Mouse (Mus musculus) layer of hippocampus, adult 11-12 months (tissue): ENCODE results near the gene Rad9a.

Experiments
- DNase-seq: peaks from one replicate; pipeline ENCODE4 v3.0.0; 2022; ENCODE audit warnings: low spot score

Gene Rad9a

GRCm38 (mm10) chr19:4145936-4146335 is 55.5 kb downstream of the Rad9a start:
- no peak for DNase-seq
